Mouse (Mus musculus) left cerebral cortex, postnatal 14 days (tissue): ENCODE measurements around the gene Zfp362. TPM values are rescaled to one million over a fixed set of nuclear protein-coding genes. Genes with fewer than 3 reads are reported as not detected.

Experiments
- DNase-seq, 2 experiments: peaks; one replicate each; pipeline ENCODE4 v3.0.0; 2021 to 2022; ENCODE audit warnings: low spot score in 2 of 2, mixed read lengths in 1 of 2
- intact Hi-C: fragments of 180-260 bp; cut with DNase I; formaldehyde crosslinking; loops from one replicate; pipeline ENCODE4 v1.15.1; 2025
- total RNA-seq, 2 experiments: library from RNA; stranded (reverse); gene quantifications; 2 replicates each; pipeline ENCODE4 v1.2.3; 2021

The Zfp362 gene
- total RNA-seq, 2 experiments from 2014 or later: 37.9 to 39.1 TPM

DNA sequence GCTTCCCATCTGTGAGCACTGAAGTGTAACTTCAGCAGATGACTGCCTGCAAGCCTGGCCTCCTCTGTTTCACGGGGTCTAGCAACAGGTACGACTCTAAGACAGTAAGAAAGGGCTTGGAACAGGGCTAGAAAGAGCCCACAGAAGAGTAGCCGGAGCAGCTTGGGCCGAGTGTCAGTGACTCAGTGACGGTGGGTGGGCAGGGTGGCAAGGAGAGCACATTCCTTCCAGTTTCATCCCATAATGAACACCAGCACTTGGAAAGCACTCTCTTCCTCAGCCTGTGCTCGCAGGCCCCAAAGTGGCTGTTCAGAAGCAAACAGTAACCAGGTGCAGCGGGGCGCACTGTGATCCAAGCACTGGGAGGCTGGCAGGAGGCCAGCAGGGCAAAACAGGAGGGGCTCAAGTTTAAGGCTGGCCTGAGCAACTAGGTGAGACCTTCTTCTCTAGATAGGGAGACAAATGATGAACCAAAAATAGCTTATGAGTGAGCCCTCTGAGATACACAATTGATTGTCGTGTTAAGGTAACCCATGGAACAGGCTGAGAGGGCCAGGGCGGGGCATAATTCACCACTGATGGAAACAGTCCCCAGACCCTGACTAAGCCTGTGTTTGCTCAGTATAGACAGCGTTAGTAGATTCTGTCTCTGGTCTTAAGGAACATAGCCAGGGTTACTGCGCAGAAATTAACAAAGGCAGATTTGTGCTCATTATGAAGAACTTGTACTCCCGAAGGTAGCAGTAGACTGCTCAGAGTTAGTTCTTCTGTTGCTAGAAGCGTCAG is 67.8 kb downstream of the Zfp362 start:
- intact Hi-C loops: no loop called here
- no peak for DNase-seq

DNA sequence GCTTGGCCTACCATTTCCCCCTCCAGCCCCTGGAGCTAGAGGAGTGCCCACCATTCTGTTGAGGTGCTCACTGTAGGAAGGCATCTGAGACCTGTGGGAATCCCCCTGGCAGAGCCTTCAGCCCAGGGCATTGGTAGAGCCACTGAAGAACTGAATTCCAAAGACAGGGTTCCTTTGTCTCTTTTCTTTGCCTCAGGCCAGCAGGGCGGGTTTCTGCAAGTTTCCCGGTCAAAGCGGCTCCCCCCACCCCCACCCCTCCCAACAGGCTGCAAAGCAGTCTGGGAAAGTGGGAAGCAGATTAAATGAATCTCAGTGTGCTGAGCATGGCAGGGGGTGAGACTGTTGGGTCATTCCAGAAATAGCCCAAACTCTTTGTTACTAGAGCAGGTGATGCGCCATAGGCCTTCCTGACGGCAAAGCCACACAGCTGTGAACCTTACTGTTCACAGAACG is 68.7 kb downstream of the Zfp362 start:
- DNase-seq: no peak
- intact Hi-C loops: no loop called here

DNA sequence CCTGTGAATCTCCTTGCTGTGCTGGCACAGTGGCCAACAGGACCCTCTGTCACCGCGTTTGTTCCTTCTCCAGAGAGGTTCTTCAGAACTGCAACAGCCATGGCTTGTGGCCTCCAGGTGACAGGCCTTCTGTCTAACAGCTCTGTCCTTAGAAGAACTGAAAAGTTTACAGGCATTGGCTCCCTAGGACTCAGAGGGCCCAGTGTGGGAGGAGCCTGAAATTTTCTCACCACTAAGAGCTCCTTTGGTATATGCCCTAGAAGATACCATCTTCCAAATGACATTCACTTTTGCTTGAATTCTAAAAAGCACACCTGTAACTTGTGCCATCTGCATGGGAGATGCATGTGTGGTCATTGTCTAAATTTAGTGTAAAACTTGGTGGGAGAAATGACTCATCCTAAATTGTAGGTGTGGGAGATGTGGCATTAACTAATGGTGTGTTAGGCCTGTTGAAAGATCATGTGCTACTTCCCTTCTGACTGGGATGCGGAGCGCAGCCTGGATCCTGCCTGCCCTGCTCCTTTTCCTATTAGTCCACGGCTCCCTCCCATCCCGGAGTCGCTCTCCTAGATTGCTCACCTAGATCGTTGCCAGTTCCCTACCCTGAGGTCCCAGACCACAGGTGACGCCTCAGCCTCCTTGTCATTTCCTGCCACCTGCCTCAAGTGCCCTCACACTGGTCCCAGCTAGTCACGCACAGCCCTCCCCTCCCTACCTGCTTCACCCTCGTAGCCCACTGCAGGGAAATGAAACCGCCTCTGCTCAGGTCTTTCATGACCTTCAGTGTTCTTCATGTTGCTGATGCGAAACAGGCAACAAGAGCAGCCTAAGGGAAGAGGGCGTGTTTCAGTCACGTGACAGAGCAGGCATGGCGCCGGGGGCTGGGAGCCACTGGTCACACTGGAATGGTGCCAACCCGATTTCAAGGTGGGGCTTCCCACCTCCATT is 70.8 kb downstream of the Zfp362 start:
- intact Hi-C loops: no loop called here
- DNase-seq: peak in 1 of 2 experiments; percentile 57

DNA sequence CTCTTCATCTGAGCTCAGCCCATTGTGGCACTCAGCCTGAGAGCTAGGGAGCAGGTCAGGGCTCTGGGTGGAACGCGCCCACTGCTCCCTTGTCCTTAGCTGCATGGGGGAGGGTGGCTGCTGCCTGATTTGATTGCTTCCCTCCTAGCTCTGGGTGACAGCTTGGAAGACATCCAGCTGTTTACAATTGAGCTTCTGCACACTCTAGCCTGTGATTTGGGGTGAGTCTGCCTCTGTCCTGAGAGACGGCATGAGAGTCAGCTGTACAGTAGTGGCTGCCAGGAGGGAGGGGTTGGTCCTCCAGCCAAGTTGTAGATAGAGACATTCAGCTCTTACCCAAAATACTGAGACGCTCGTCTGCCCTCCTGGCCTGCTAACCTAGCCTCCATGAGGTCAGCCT is 71.6 kb downstream of the Zfp362 start:
- intact Hi-C loops: no loop called here
- peak; percentile 52 to 68 for DNase-seq

DNA sequence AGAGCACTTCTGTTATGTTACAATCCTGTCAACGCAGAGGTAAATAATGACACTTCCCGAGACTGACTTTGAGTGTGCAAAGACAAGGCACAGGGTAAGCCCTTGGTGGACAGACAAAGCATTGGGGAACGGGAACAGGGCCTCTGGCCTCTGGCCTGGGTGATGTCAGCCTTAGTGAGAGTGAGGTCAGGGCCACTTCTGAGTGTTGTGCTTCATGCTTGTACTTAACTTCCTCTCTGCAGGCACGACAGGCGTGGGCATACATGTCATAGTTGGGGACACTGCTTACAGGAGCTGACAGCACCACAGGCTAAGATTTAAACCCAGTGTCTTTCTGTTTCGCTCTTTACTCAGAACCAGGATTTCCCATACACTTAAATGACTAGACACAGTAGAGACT is 72.3 kb downstream of the Zfp362 start:
- intact Hi-C loops: no loop called here
- no peak for DNase-seq

DNA sequence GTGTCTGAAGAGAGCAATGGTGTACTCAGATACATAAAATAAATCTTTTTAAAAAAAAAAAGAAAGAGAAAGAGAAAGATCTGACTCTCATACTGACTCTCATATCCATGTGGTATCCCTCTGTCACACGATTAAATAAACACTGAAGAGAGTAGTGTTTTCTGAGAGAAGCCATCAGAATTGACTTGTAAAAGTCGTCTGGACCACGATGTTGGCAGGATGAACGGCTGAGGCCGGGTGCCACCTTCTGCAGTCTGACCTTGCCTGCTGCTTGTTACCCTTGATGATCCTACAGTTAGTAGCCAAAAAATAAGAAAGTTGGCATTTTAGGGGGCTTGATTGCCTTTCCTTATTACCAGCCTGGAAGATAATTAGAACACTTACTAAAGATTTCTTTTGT is 73.1 kb downstream of the Zfp362 start:
- intact Hi-C loops: no loop called here
- DNase-seq: no peak

DNA sequence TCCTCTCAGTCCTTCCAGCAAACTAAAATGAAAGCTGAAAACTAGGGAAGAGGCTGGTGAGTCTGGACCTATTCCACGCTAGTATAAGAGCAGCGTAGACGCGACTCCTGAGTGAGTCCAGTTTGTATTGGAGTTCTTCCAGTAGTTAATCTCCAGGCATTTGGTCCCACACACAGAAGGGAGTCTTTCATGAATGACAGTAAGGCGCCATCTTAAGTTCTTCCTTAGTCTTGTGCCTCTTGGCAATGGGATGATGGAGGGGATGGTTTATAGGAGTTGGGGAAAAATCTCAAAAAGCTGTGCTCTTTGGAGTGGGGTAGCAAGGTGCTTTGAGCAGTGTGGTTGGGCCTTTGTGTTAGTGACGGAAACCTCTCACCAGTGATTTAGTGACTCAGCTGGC is 75.6 kb downstream of the Zfp362 start:
- no peak for DNase-seq
- intact Hi-C loops: no loop called here

DNA sequence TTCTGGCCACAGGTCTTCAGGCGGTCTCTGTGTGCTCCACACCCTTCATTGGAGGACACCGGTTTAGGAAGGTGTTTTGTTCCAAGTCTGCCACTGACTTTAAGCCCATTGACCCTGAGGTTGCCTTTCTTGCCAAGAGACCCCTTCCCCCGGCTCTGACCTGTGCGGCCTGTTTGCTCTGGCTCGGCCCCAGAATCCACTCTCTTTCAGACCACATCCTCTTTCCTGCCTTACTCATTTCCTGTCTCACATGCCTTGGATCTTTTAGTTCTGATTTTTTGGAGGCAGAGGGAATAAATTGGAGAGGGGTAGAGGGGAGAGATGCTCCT is 76.2 kb downstream of the Zfp362 start:
- DNase-seq: no peak
- intact Hi-C loops: no loop called here

DNA sequence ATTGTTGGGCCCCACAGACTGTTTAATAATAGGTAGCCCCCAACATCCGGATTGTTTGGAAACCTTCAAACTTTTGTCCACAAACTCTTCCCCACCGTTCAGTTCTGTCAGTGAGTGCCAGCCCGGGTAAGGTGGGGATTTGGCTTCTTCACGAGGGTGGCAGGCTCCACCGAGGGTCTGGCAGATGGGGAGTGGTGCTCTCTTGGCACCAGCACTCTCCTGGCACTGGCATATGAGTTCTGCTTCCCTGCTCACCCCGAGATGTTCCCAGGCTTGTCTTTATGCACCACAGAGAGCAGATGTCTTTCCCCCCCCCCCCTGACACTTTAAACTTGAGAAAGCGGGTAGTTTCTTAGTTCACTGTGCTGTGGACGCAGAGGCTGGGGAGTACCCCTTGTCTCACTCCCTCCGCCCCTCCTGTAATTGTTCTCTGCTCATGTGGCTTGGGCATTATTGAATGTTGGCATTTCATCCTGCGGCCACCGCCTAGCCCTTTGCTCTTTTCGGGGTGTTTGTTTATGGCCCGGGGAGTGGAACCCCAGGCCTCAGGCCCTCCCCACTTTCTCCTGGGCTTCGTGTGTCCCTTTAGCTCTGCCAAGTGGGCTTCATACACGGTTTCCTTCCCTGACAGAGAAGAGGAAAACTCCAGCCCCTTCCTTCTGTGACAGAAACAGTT is 76.7 kb downstream of the Zfp362 start:
- intact Hi-C loops: no loop called here
- no peak for DNase-seq

DNA sequence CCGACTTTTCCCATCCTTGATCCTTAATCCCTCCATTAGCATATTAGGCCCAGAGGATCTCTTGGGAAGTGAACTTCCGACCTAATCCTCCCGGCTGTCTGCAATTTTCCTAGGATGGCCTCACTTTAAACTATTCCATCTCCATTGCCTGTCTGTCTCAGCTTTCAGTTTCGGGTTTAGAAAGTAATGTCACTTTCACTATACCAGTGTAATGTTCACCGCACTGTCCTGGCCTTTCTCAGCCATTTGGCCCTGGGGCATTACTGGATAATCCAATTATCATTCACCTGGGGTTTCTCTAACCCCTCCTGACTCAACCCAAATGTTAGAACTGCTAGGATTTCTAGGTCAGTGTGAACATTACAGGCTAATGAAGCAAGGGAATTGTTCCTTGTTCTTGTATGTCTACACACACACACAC is 77.4 kb downstream of the Zfp362 start:
- intact Hi-C loops: no loop called here
- no peak for DNase-seq

DNA sequence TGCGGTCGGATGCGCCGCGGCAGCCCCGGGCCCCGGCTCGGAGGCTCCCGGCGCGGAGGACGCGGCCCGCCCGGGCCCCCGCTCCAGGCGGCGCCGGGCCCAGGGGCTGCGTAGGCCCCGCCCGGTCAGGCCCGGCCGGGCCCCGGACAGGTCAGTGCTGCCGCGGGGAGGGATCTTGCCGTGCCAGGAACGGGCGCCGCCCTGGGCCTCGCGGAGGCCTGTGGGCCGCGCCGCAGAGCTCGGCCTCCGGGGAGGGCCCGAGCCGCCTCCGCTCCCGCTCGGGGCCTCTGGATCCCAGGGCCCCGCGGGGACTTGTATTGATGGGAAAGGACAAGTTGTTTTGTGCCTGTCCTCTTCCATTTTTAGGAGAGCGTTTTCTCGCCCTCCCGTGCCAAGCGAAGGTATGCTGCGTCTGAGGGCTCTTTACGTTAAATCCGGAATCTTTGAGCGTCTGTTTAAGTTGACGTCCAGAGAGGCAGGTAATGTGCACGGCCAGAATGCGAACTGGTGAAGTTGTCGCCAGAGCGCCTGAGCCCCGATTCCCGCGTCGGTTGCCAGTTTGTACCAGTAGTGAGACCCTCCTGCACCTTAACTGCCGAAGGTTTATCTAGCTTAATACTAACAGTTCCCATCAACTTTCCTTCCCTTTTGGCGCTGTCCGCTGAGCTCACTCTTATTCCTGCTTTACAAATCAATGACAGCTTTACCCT is 78.0 kb downstream of the Zfp362 start:
- no peak for DNase-seq

DNA sequence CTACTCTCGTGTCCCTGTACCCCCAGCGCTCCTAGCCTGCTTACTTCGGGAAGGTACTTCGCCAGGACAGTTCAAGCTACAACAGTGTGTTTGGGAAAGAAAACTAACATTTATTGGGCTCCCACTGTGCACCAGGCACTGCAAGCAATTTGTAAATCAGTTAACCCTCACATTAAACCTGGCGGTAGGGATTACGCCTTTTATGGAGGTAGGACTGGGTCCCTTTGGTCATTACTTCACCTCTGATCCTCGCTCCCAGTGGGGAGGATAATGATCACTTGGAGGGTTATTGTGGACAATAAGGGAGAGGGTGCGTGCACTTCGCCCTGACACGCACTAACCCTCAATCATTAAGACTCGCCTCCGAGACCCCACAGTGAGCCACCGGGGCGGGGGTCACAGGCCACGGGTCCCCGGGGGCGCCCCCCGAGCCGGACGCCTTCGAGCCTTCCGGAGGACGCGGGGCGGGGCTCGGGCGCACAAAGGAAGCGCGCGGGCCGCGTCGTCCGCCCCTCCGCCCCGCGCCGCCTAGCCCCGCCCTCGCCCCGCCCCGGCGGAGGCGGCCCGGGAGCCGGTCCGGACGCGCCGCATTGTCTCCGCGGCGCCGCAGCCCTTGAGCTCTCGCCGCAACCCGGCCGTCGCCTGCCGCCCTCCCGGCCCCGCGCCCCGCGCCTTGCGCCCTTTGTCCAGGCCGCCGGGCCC is 78.7 kb downstream of the Zfp362 start:
- DNase-seq: peak; percentile 51 to 81
- intact Hi-C loops: no loop called here

More for the DNA sequence above, 78.0 kb downstream of the Zfp362 start:
- intact Hi-C loops: no loop called here

DNA sequence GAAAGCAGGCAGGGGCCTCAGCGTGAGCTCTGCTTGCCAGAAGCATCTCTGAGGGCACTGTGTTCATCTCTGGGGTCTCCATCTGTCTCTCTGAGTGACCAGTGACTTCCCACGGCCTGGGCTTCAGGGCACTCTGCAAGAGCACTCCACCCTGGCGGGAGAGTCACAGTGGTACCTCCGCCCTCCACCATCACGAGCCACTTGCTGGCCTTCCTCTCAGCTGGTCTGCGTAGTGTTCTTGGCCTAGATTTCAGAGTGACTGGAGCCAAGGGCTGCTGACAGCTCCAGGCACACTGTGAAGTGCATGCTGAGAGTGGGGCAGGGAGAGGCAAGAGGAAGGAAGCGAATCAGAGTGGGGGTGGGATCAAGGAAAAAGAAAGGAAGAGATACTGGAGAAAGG is 81.8 kb downstream of the Zfp362 start:
- DNase-seq: no peak
- intact Hi-C loops: no loop called here

DNA sequence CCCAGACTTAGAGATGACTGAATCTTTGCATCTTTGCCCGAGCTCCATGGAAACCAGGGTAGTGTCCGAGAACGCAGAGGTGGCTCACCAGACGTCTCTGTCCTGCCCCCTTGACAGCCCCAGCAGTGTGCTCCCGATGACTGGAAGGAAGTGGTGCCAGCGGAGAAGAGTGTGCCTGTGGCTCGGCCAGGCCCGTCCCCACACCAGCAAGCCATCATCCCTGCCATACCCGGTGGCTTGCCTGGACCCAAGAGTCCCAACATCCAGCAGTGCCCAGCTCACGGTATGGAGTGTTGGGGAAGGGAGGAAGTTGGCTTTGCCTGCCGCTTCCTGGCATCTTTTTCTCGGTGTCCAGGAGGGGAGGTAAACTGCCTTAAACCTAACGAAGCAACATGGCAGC is 82.4 kb downstream of the Zfp362 start:
- no peak for DNase-seq
- intact Hi-C loops: no loop called here

Other genes with a start within 250 kb of the Zfp362 start
- gene Zscan20, start 195.9 kb downstream of the Zfp362 start, total RNA-seq: 1 to 10 TPM; 5.9 to 6.9 TPM
- gene Tlr12, start 187.4 kb downstream of the Zfp362 start, total RNA-seq: 1 to 10 TPM; 1.2 to 1.3 TPM
- gene Phc2, start 151.3 kb downstream of the Zfp362 start, total RNA-seq: 10 to 100 TPM; 74.8 to 77.2 TPM
- gene A3galt2, start 50.7 kb downstream of the Zfp362 start, total RNA-seq: under 1 TPM; 0.42 to 0.75 TPM
- gene Trim62, start 77.5 kb upstream of the Zfp362 start, total RNA-seq: 10 to 100 TPM; 18.1 to 23.0 TPM
- 10 to 100 TPM; 42.1 to 43.5 TPM for gene Azin2, start 156.4 kb upstream of the Zfp362 start, total RNA-seq
- gene Ak2, start 185.9 kb upstream of the Zfp362 start, total RNA-seq: 10 to 100 TPM; 24.3 to 29.6 TPM